Mouse (Mus musculus): ENCODE measurements around the gene Mrpl40. TPM values are rescaled to one million over a fixed set of nuclear protein-coding genes. Genes with fewer than 3 reads are reported as not detected.

The Mrpl40 gene
- polyA plus RNA-seq, 1 experiment from 2014 or later, result 99.3 TPM

- no peak overlapping the region for H3K4me2 ChIP-seq
- no peak overlapping the region for H3K9ac ChIP-seq
- ATAC-seq, result no peak
- peaks cover 15% of the 10 kb centered on the region for H3K4me1 ChIP-seq
- no peaks in the 10 kb centered on the region for H3K27me3 ChIP-seq (replicated peaks)
- peaks cover 98% of the 10 kb centered on the region for H3K36me3 ChIP-seq
- 20% methylated on average over 1 of the region's 1 CpGs for WGBS (ENCODE audit: insufficient replicate concordance)
- no peaks in the 10 kb centered on the region for H3K9me3 ChIP-seq (replicated peaks)
- no peak overlapping the region for H3K27ac ChIP-seq
- no peak overlapping the region for H3K4me3 ChIP-seq
Observed at GRCm38 (mm10) chr16:18822356-18822755, 54.3 kb downstream of the Mrpl40 start.

Other genes with a start within 250 kb of the Mrpl40 start
- gene Sept5, start 246.9 kb downstream of the Mrpl40 start, polyA plus RNA-seq (2016; fragmentation: Nextera tagmentation; extraction: Ambion mirVana), result 2.6 and 2.8 TPM in 2 replicates
- gene Cldn5, start 100.0 kb downstream of the Mrpl40 start, polyA plus RNA-seq (2016; fragmentation: Nextera tagmentation; extraction: Ambion mirVana), result 10.7 and 11.8 TPM in 2 replicates
- 53.8 and 57.5 TPM in 2 replicates for gene Ufd1, start 65.1 kb downstream of the Mrpl40 start, polyA plus RNA-seq (2016; fragmentation: Nextera tagmentation; extraction: Ambion mirVana)
- 54.2 and 55.9 TPM in 2 replicates for gene Cdc45, start 64.9 kb downstream of the Mrpl40 start, polyA plus RNA-seq (2016; fragmentation: Nextera tagmentation; extraction: Ambion mirVana)
- 32.3 and 32.8 TPM in 2 replicates for gene 2510002D24Rik, start 40.3 kb downstream of the Mrpl40 start, polyA plus RNA-seq (2016; fragmentation: Nextera tagmentation; extraction: Ambion mirVana)
- not detected in 2 replicates for gene Gm28539, start 40.3 kb downstream of the Mrpl40 start, polyA plus RNA-seq (2016; fragmentation: Nextera tagmentation; extraction: Ambion mirVana)
- 13.6 and 15.2 TPM in 2 replicates for gene Hira, start 175 bp upstream of the Mrpl40 start, polyA plus RNA-seq (2016; fragmentation: Nextera tagmentation; extraction: Ambion mirVana)